ENCODE assay signal across 18 mouse cellular contexts in genomic region chr6:136244895-136245294, GRCm38 (mm10).
DNase-seq lines count a peak whose midpoint lies in the region.
"Had no signal": no experiment of that assay in that cellular context is flagged by ENCODE, and none has a peak within 500 bp of the region (broad histone marks: within the 10 kb centered on the region; RNA-seq: fewer than 3 reads in every experiment).

No protein-coding gene starts in this region.

- DNase-seq in layer of hippocampus, adult 18-20 months (ENCODE audit: low spot score in 2 of 2) = peak; percentile 64 to 75
- DNase-seq in layer of hippocampus, adult 9-10 months (ENCODE audit: low spot score) = no peak
- DNase-seq in right cerebral cortex, adult 18-20 months = peak; percentile 44
- DNase-seq in right cerebral cortex, postnatal 25 days = no peak
- DNase-seq in layer of hippocampus, adult 9-11 months = peak; percentile 64
- DNase-seq in frontal cortex, adult 2 months (ENCODE audit: extremely low spot score in 1 of 2, low spot score in 1 of 2) = no peak
- DNase-seq: adrenal gland, adult 2 months; adrenal gland, postnatal 14 days; cerebellum, adult 11-12 months; cerebellum, adult 8-10 months; cerebellum, postnatal 10 days; cerebellum, postnatal 36 days; embryo, embryonic 11 days; gastrocnemius, adult 2 months; gastrocnemius, postnatal 25 days; heart, adult 18-20 months; heart, postnatal 10 days; heart, postnatal 36 days had no signal

Comparison
In these comparisons a context has a peak if more than half of its experiments do, and no peak if none do; other contexts are left out.
1. DNase-seq: peak in layer of hippocampus, adult 18-20 months (2 of 2), right cerebral cortex, adult 18-20 months (single experiment) and layer of hippocampus, adult 9-11 months (single experiment); none in layer of hippocampus, adult 9-10 months (single experiment), right cerebral cortex, postnatal 25 days (single experiment) and frontal cortex, adult 2 months (0 of 2).